Mouse (Mus musculus) MEL (cell line): ENCODE results near the gene Haghl. TPM values are rescaled to one million over a fixed set of nuclear protein-coding genes. Genes with fewer than 3 reads are reported as not detected.

Experiments used
- DNase-seq: peaks from one replicate; pipeline ENCODE4 v3.0.0; 2011; ENCODE audit warnings: low read depth, low spot score
- H3K27ac ChIP-seq: 2 replicates; pipeline ENCODE4 v1.5.1; 2012; ENCODE audit warnings: low read depth, mild to moderate bottlenecking, control low read depth, low read length, moderate library complexity; ENCODE audit not compliant: control insufficient read depth
- H3K27me3 ChIP-seq, 2 experiments: fragments of 150-350 bp in 1 of 2; sonication (generic) in 1 of 2; 2 replicates each; pipeline ENCODE4 v1.6.1; 2012; ENCODE audit warnings: low read length in 2 of 2, mild to moderate bottlenecking in 2 of 2, improper control_type of control experiment in 1 of 2, moderate library complexity in 1 of 2; ENCODE audit not compliant: insufficient read depth in 2 of 2, control insufficient read depth in 1 of 2
- H3K36me3 ChIP-seq, 2 experiments: 2 replicates each; pipeline ENCODE4 v1.6.1; 2012 to 2014; ENCODE audit warnings: low read length in 2 of 2, improper control_type of control experiment in 1 of 2, inconsistent platforms in 1 of 2, mild to moderate bottlenecking in 1 of 2; ENCODE audit not compliant: insufficient read depth in 2 of 2, control insufficient read depth in 1 of 2
- H3K4me1 ChIP-seq, 2 experiments: fragments of 150-350 bp in 1 of 2; sonication (generic) in 1 of 2; 2 replicates each; pipeline ENCODE4 v1.6.1; 2012; ENCODE audit warnings: low read length in 2 of 2, improper control_type of control experiment in 1 of 2, mild to moderate bottlenecking in 1 of 2; ENCODE audit not compliant: insufficient read depth in 2 of 2, control insufficient read depth in 1 of 2
- H3K4me3 ChIP-seq, 2 experiments: fragments of 150-350 bp in 1 of 2; sonication (generic) in 1 of 2; 2 replicates each; pipeline ENCODE4 v1.5.1; 2012; ENCODE audit warnings: low read depth in 2 of 2, low read length in 2 of 2, mild to moderate bottlenecking in 2 of 2, moderate library complexity in 2 of 2, control low read depth in 1 of 2, improper control_type of control experiment in 1 of 2; ENCODE audit not compliant: control insufficient read depth in 1 of 2, insufficient read depth in 1 of 2
- H3K79me2 ChIP-seq: 2 replicates; pipeline ENCODE4 v1.6.1; 2012; ENCODE audit warnings: mild to moderate bottlenecking, low read length, moderate library complexity; ENCODE audit not compliant: control insufficient read depth, poor library complexity, insufficient read depth
- H3K9ac ChIP-seq: 2 replicates; pipeline ENCODE4 v1.6.1; 2012; ENCODE audit warnings: low read depth, mild to moderate bottlenecking, control low read depth, low read length, moderate library complexity; ENCODE audit not compliant: control insufficient read depth, poor library complexity, severe bottlenecking
- H3K9me3 ChIP-seq: fragments of 150-350 bp; sonication (generic); replicated peaks from 2 replicates; pipeline ENCODE4 v1.6.1; 2012; ENCODE audit warnings: mild to moderate bottlenecking, low read length, improper control_type of control experiment, moderate library complexity; ENCODE audit not compliant: insufficient read depth
- BHLHE40 ChIP-seq: IDR thresholded peaks from 2 replicates; pipeline ENCODE4 v1.6.1; 2012; ENCODE audit warnings: low read depth, mild to moderate bottlenecking, inconsistent platforms, low read length, improper control_type of control experiment, borderline replicate concordance
- CHD1 ChIP-seq: IDR thresholded peaks from 2 replicates; pipeline ENCODE4 v1.6.1; 2012; ENCODE audit warnings: low read depth, mild to moderate bottlenecking, inconsistent platforms, low read length, improper control_type of control experiment
- CHD2 ChIP-seq: IDR thresholded peaks from 2 replicates; pipeline ENCODE4 v1.6.1; 2011; ENCODE audit warnings: low read length, improper control_type of control experiment
- CTCF ChIP-seq, 3 experiments: IDR thresholded peaks in 2 of 3; conservative IDR thresholded peaks in 1 of 3; 2 replicates each; pipeline ENCODE4 v1.5.1; 2011 to 2012; ENCODE audit warnings: low read length in 3 of 3, low read depth in 2 of 3, mild to moderate bottlenecking in 2 of 3, improper control_type of control experiment in 1 of 3, inconsistent platforms in 1 of 3, mixed read lengths in 1 of 3, moderate library complexity in 1 of 3; ENCODE audit not compliant: control insufficient read depth in 1 of 3, insufficient read depth in 1 of 3, poor library complexity in 1 of 3, severe bottlenecking in 1 of 3
- E2F4 ChIP-seq: IDR thresholded peaks from 2 replicates; pipeline ENCODE4 v1.6.1; 2011; ENCODE audit warnings: low read depth, low read length, improper control_type of control experiment, borderline replicate concordance
- ELF1 ChIP-seq: IDR thresholded peaks from 2 replicates; pipeline ENCODE4 v1.6.1; 2014; ENCODE audit warnings: low read depth, mild to moderate bottlenecking, inconsistent platforms, low read length, improper control_type of control experiment, moderate library complexity
- EP300 ChIP-seq, 2 experiments: IDR thresholded peaks; 2 replicates each; pipeline ENCODE4 v1.6.1; 2011; ENCODE audit warnings: improper control_type of control experiment in 2 of 2, low read length in 2 of 2, low read depth in 1 of 2, mild to moderate bottlenecking in 1 of 2
- GABPA ChIP-seq: IDR thresholded peaks from 2 replicates; pipeline ENCODE4 v1.6.1; 2012; ENCODE audit warnings: low read depth, mild to moderate bottlenecking, inconsistent platforms, low read length, improper control_type of control experiment, moderate library complexity
- GATA1 ChIP-seq: IDR thresholded peaks from 2 replicates; pipeline ENCODE4 v1.6.1; 2011; ENCODE audit warnings: low read depth, low read length, improper control_type of control experiment
- HCFC1 ChIP-seq: IDR thresholded peaks from 2 replicates; pipeline ENCODE4 v1.6.1; 2012; ENCODE audit warnings: low read depth, mild to moderate bottlenecking, inconsistent platforms, low read length, improper control_type of control experiment, moderate library complexity
- JUND ChIP-seq: IDR thresholded peaks from 2 replicates; pipeline ENCODE4 v1.6.1; 2011; ENCODE audit warnings: low read depth, mild to moderate bottlenecking, improper control_type of control experiment, low read length
- KAT2A ChIP-seq: conservative IDR thresholded peaks from 2 replicates; pipeline ENCODE4 v1.6.1; 2012; ENCODE audit warnings: low read depth, low read length, improper control_type of control experiment, inconsistent platforms
- MEF2A ChIP-seq: IDR thresholded peaks from 2 replicates; pipeline ENCODE4 v1.6.1; 2014; ENCODE audit warnings: low read depth, mild to moderate bottlenecking, inconsistent platforms, low read length, improper control_type of control experiment; ENCODE audit not compliant: poor library complexity, insufficient replicate concordance, severe bottlenecking; ENCODE audit errors: extremely low read depth
- MXI1 ChIP-seq: IDR thresholded peaks from 2 replicates; pipeline ENCODE4 v1.6.1; 2011; ENCODE audit warnings: mild to moderate bottlenecking, low read depth, low read length, improper control_type of control experiment
- MYC ChIP-seq: IDR thresholded peaks from 2 replicates; pipeline ENCODE4 v1.6.1; 2011; ENCODE audit warnings: low read depth, mild to moderate bottlenecking, low read length, improper control_type of control experiment, moderate library complexity
- NELFE ChIP-seq: IDR thresholded peaks from 2 replicates; pipeline ENCODE4 v1.6.1; 2011; ENCODE audit warnings: low read depth, low read length, improper control_type of control experiment
- NRF1 ChIP-seq: IDR thresholded peaks from 2 replicates; pipeline ENCODE4 v1.6.1; 2014; ENCODE audit warnings: low read depth, mild to moderate bottlenecking, inconsistent platforms, low read length, improper control_type of control experiment, moderate library complexity; ENCODE audit not compliant: poor library complexity, insufficient read depth, severe bottlenecking
- POLR2A ChIP-seq, 2 experiments: IDR thresholded peaks; 2 replicates each; pipeline ENCODE4 v1.6.1; 2011 to 2012; ENCODE audit warnings: low read length in 2 of 2, mild to moderate bottlenecking in 2 of 2, control low read depth in 1 of 2, improper control_type of control experiment in 1 of 2, low read depth in 1 of 2, moderate library complexity in 1 of 2; ENCODE audit not compliant: control insufficient read depth in 1 of 2, insufficient read depth in 1 of 2, poor library complexity in 1 of 2
- POLR2AphosphoS2 ChIP-seq: IDR thresholded peaks from 2 replicates; pipeline ENCODE4 v1.6.1; 2011; ENCODE audit warnings: low read length, improper control_type of control experiment
- POLR2AphosphoS5 ChIP-seq: IDR thresholded peaks from 2 replicates; pipeline ENCODE4 v1.6.1; 2012; ENCODE audit warnings: low read depth, borderline replicate concordance, mild to moderate bottlenecking, inconsistent platforms, low read length, moderate library complexity, mixed read lengths
- RAD21 ChIP-seq: IDR thresholded peaks from 2 replicates; pipeline ENCODE4 v1.6.1; 2011; ENCODE audit warnings: mild to moderate bottlenecking, low read depth, low read length, improper control_type of control experiment
- RCOR1 ChIP-seq: IDR thresholded peaks from 2 replicates; pipeline ENCODE4 v1.6.1; 2012; ENCODE audit warnings: low read depth, mild to moderate bottlenecking, inconsistent platforms, low read length, improper control_type of control experiment
- SIN3A ChIP-seq: IDR thresholded peaks from 2 replicates; pipeline ENCODE4 v1.6.1; 2012; ENCODE audit warnings: low read length, improper control_type of control experiment, inconsistent platforms
- SMC3 ChIP-seq: IDR thresholded peaks from 2 replicates; pipeline ENCODE4 v1.6.1; 2011; ENCODE audit warnings: low read depth, low read length, improper control_type of control experiment
- TBP ChIP-seq: IDR thresholded peaks from 2 replicates; pipeline ENCODE4 v1.8.0; 2011; ENCODE audit warnings: low read depth, low read length, improper control_type of control experiment
- TCF12 ChIP-seq: IDR thresholded peaks from 2 replicates; pipeline ENCODE4 v1.6.1; 2014; ENCODE audit warnings: low read depth, mild to moderate bottlenecking, inconsistent platforms, low read length, improper control_type of control experiment, moderate library complexity
- USF1 ChIP-seq: IDR thresholded peaks from 2 replicates; pipeline ENCODE4 v1.6.1; 2014; ENCODE audit warnings: low read depth, mild to moderate bottlenecking, inconsistent platforms, low read length, improper control_type of control experiment, moderate library complexity
- USF2 ChIP-seq, 2 experiments: IDR thresholded peaks; 2 replicates each; pipeline ENCODE4 v1.6.1; 2011 to 2012; ENCODE audit warnings: improper control_type of control experiment in 2 of 2, low read length in 2 of 2, borderline replicate concordance in 1 of 2, inconsistent platforms in 1 of 2, low read depth in 1 of 2, mild to moderate bottlenecking in 1 of 2; ENCODE audit not compliant: insufficient read depth in 1 of 2
- ZC3H11A ChIP-seq: IDR thresholded peaks from 2 replicates; pipeline ENCODE4 v1.6.1; 2012; ENCODE audit warnings: low read depth, mild to moderate bottlenecking, inconsistent platforms, low read length, improper control_type of control experiment
- ZKSCAN1 ChIP-seq: IDR thresholded peaks from 2 replicates; pipeline ENCODE4 v1.6.1; 2012; ENCODE audit warnings: low read depth, mild to moderate bottlenecking, inconsistent platforms, low read length, improper control_type of control experiment, moderate library complexity
- ZMIZ1 ChIP-seq: IDR thresholded peaks from 2 replicates; pipeline ENCODE4 v1.6.1; 2012; ENCODE audit warnings: low read depth, mild to moderate bottlenecking, inconsistent platforms, low read length, improper control_type of control experiment, moderate library complexity
- ZNF384 ChIP-seq: IDR thresholded peaks from 2 replicates; pipeline ENCODE4 v1.6.1; 2012; ENCODE audit warnings: low read depth, mild to moderate bottlenecking, inconsistent platforms, low read length, improper control_type of control experiment
- polyA plus RNA-seq, 2 experiments: library from polyadenylated mRNA; stranded (reverse) in 1 of 2; unstranded in 1 of 2; fragments of >175 nt in 1 of 2; fragments of >200 nt in 1 of 2; gene quantifications; 2 replicates each; pipeline versions ENCODE4 v1.2.1 to v1.2.4; 2012; ENCODE audit warnings: low replicate concordance in 2 of 2, low read depth in 1 of 2; ENCODE audit not compliant: insufficient read length in 2 of 2, insufficient read depth in 1 of 2, missing spikeins in 1 of 2
- total RNA-seq: library from RNA; depleted of rRNA; stranded (reverse); fragments of 300-350 nt; gene quantifications from 2 replicates; pipeline ENCODE4 v1.2.3, GENCODE M21; 2012

Gene Haghl
- total and polyA plus RNA-seq, 3 experiments, result 10.7 to 13.2 TPM; not detected in 1

DNA sequence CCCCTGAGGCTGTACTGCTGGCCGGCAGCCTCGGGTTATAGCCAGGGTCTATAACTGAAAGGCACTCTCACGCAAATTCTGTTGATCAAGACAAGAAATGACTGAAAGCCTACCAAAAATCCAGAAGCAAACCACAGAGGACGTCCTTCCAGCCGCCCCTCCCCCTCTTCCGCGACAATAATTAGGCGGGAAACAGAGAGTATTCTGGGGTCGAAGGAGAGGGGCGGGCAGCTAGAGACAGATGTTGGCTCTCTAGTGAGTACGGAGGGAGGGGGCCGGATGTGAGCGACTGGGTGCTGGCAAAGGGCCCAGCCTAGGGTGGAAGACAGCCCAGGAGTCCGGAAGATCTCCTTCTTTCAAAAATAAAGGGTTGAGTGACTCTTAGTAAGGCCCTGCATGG is 7.1 kb upstream of the Haghl start, which contains the start of gene Fam173a (continued):
- TF ChIP-seq USF2 (IDR thresholded peaks at IDR 0.05; ENCODE audit: borderline replicate concordance in 1 of 2, insufficient read depth in 1 of 2, low read depth in 1 of 2, low read length in 2 of 2) (no peak), JUND (no peak), RCOR1 (no peak), TCF12 (no peak), NRF1 (no peak), POLR2AphosphoS5 (no peak), HCFC1 (no peak; the same call in 1 of the 2 replicates), USF1 (no peak), MEF2A (no peak), GATA1 (no peak), ZKSCAN1 (no peak), MXI1 (0 out of 2 replicates have a peak, but pooled peaks have one; percentile 14), NELFE (no peak; the same call in 1 of the 2 replicates), SMC3 (no peak), MYC (peak; percentile 25; the same call in 1 of the 2 replicates), BHLHE40 (no peak), GABPA (no peak)

DNA sequence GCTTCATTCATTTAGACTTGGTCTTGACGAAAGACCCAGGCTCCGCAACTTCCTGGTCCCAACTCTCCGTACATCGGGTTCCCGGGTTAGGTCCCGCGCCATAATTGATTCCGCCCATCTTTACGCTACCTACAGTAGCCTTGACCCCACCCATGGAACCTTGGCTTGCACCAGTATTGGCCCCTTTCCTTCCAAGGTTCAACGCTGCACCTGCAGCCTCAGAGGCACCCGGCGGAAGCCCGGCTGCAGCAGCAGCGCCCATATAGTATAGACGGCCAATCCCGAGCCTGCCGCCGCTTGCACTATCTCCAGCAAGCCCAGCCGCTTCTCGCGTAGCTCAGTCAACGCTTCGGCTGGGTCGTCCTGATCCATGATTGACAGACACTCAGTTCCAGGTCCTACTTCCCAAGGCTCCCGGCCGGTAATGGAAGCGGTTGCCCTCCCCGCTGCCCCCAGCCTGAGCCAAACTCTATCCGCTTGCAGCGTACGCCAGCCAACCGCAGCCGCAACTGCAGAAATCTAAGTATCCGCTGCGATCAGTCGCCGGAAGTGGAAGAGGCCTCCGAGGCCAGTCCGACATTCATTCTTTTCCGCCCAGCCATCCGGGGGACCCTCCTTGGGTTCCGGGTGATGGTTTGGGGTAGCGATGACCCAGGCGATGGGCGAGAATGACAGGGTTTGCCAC is 6.5 kb upstream of the Haghl start:
- Histone ChIP-seq H3K36me3 (peaks cover 0 to 5% of the 10 kb centered on the region in 2 experiments; a peak in 1 of 4 replicates), H3K4me3 (peak overlapping the region; percentile 67 to 84), H3K27ac (peak overlapping the region; percentile 97), H3K9me3 (no peaks in the 10 kb centered on the region), H3K27me3 (no peaks in the 10 kb centered on the region), H3K79me2 (peaks cover 20% of the 10 kb centered on the region), H3K9ac (peak overlapping the region; percentile 87), H3K4me1 (peaks cover 0 to 24% of the 10 kb centered on the region in 2 experiments; a peak in 2 of 4 replicates)
- peak; percentile 95 for DNase-seq
- TF ChIP-seq TBP (peak; percentile 89), RAD21 (no peak), EP300 (IDR thresholded peaks at IDR 0.05; ENCODE audit: low read depth in 1 of 2, low read length in 2 of 2) (peak in 1 of 2 experiments; percentile 36; a peak in 2 of 4 replicates), RCOR1 (no peak), USF1 (no peak), ZC3H11A (no peak), E2F4 (no peak), TCF12 (peak; percentile 64), KAT2A (no peak; the same call in 1 of the 2 replicates), GABPA (no peak), CHD2 (no peak), MEF2A (no peak), ZMIZ1 (no peak; the same call in none of the 2 replicates), SIN3A (peak; percentile 81), GATA1 (peak; percentile 1; the same call in 1 of the 2 replicates), BHLHE40 (no peak), USF2 (IDR thresholded peaks at IDR 0.05; ENCODE audit: borderline replicate concordance in 1 of 2, insufficient read depth in 1 of 2, low read depth in 1 of 2, low read length in 2 of 2) (no peak), POLR2A (IDR thresholded peaks at IDR 0.05; ENCODE audit: control insufficient read depth in 1 of 2, insufficient read depth in 1 of 2, low read depth in 1 of 2, low read length in 2 of 2, poor library complexity in 1 of 2) (peak; percentile 55 to 82; a peak in 3 of 4 replicates), ZKSCAN1 (no peak), POLR2AphosphoS2 (peak; percentile 80), HCFC1 (peak; percentile 92), CTCF (IDR thresholded peaks at IDR 0.05 in 2 of 3, conservative IDR thresholded peaks at IDR 0.05 in 1 of 3; ENCODE audit: control insufficient read depth in 1 of 3, insufficient read depth in 1 of 3, low read depth in 2 of 3, low read length in 3 of 3, poor library complexity in 1 of 3, severe bottlenecking in 1 of 3) (no peak), CHD1 (no peak; the same call in 1 of the 2 replicates), ELF1 (peak; percentile 80), NRF1 (peak; percentile 32; the same call in 1 of the 2 replicates), ZNF384 (no peak)
